Mouse (Mus musculus): ENCODE results near the gene Gm10031.
"Not testable (repeated sequence)": the region's sequence is repeated elsewhere in the genome, so short reads cannot be mapped to it uniquely, and the experiment has no call there.

Gm10031 gene

GRCm38 (mm10) chr1:156523842-156524241, at the start of gene Gm10031:
Gene Gm10031, plus strand, starts transcription at chr1:156524012.
- CTCF ChIA-PET = not testable (repeated sequence)

- CTCF ChIA-PET = interaction anchor here (0.7 kb wide), 1 partner anchor 147 kb away, joined by 4 read pairs; no protein-coding TSS in a partner anchor
Measured at GRCm38 (mm10) chr1:156474854-156475253, 49.0 kb upstream of the Gm10031 start.

GRCm38 (mm10) chr1:156476016-156476415, 47.8 kb upstream of the Gm10031 start:
- CTCF ChIA-PET = no interaction called here

GRCm38 (mm10) chr1:156476535-156476934, 47.3 kb upstream of the Gm10031 start:
- CTCF ChIA-PET = no interaction called here

GRCm38 (mm10) chr1:156481826-156482225, 42.0 kb upstream of the Gm10031 start:
- CTCF ChIA-PET = no interaction called here

- CTCF ChIA-PET = no interaction called here
Measured at GRCm38 (mm10) chr1:156487498-156487897, 36.3 kb upstream of the Gm10031 start.

GRCm38 (mm10) chr1:156488031-156488430, 35.8 kb upstream of the Gm10031 start:
- CTCF ChIA-PET = no interaction called here

GRCm38 (mm10) chr1:156491226-156491796, 32.5 kb upstream of the Gm10031 start:
- CTCF ChIA-PET = no interaction called here

- CTCF ChIA-PET = no interaction called here
Measured at GRCm38 (mm10) chr1:156495025-156495424, 28.8 kb upstream of the Gm10031 start.

GRCm38 (mm10) chr1:156496910-156497309, 26.9 kb upstream of the Gm10031 start:
- CTCF ChIA-PET = no interaction called here

- CTCF ChIA-PET = no interaction called here
Measured at GRCm38 (mm10) chr1:156504945-156505523, 18.8 kb upstream of the Gm10031 start.

- CTCF ChIA-PET = no interaction called here
Measured at GRCm38 (mm10) chr1:156505901-156506300, 17.9 kb upstream of the Gm10031 start.

GRCm38 (mm10) chr1:156507753-156508152, 16.1 kb upstream of the Gm10031 start:
- CTCF ChIA-PET = no interaction called here

GRCm38 (mm10) chr1:156520136-156520780, 3.6 kb upstream of the Gm10031 start:
- CTCF ChIA-PET = interaction anchor here (0.5 to 1.3 kb wide), 2 partner anchors 17 to 114 kb away, joined by 4 to 5 read pairs; no protein-coding TSS in a partner anchor

GRCm38 (mm10) chr1:156521796-156522517, 1.9 kb upstream of the Gm10031 start:
- CTCF ChIA-PET = no interaction called here

GRCm38 (mm10) chr1:156532476-156533175, 8.8 kb downstream of the Gm10031 start:
- CTCF ChIA-PET = not testable (repeated sequence)

- CTCF ChIA-PET = no interaction called here
Measured at GRCm38 (mm10) chr1:156533483-156533882, 9.7 kb downstream of the Gm10031 start.

GRCm38 (mm10) chr1:156533911-156534310, 10.1 kb downstream of the Gm10031 start:
- CTCF ChIA-PET = interaction anchor here (0.7 kb wide), 1 partner anchor 97 kb away, joined by 7 read pairs; no protein-coding TSS in a partner anchor

- CTCF ChIA-PET = interaction anchor here (1.2 kb wide), 1 partner anchor 96 kb away, joined by 4 read pairs; no protein-coding TSS in a partner anchor
Measured at GRCm38 (mm10) chr1:156537031-156537430, 13.2 kb downstream of the Gm10031 start.

- CTCF ChIA-PET = interaction anchor here (1.2 kb wide), 1 partner anchor 95 kb away, joined by 4 read pairs; no protein-coding TSS in a partner anchor
Measured at GRCm38 (mm10) chr1:156537701-156538100, 13.9 kb downstream of the Gm10031 start.

- CTCF ChIA-PET = interaction anchor here (0.6 kb wide), 2 partner anchors 50 to 54 kb away, joined by 3 to 7 read pairs; no protein-coding TSS in a partner anchor
Measured at GRCm38 (mm10) chr1:156538382-156538781, 14.6 kb downstream of the Gm10031 start.

Measured in spleen, embryonic (tissue).